Mouse (Mus musculus) intestine, postnatal 0 days (tissue): ENCODE data around the gene Ptpn6. TPM values are rescaled to one million over a fixed set of nuclear protein-coding genes. Genes with fewer than 3 reads are reported as not detected.

ENCODE experiments used
- ATAC-seq: fragments of 200-750 bp; cut with Nextera tagmentation; 2 replicates; pipeline ENCODE4 v1.8.0; 2017; ENCODE audit warnings: mild to moderate bottlenecking, moderate TSS enrichment, moderate library complexity
- H3K27ac ChIP-seq: fragments of 300-500 bp; sonication (generic); 2 replicates; pipeline ENCODE4 v1.5.1; 2014; ENCODE audit warnings: mild to moderate bottlenecking, low read depth, low read length, moderate library complexity
- H3K27me3 ChIP-seq: fragments of 300-500 bp; sonication (generic); replicated peaks from 2 replicates; pipeline ENCODE4 v1.6.1; 2014; ENCODE audit warnings: low read length, mixed read lengths; ENCODE audit not compliant: control insufficient read depth, insufficient read depth
- H3K36me3 ChIP-seq: fragments of 300-500 bp; sonication (generic); 2 replicates; pipeline ENCODE4 v1.6.1; 2014; ENCODE audit warnings: mild to moderate bottlenecking, moderate library complexity; ENCODE audit not compliant: control insufficient read depth, insufficient read depth
- H3K4me1 ChIP-seq: fragments of 300-500 bp; sonication (generic); replicated peaks from 2 replicates; pipeline ENCODE4 v1.6.1; 2014; ENCODE audit warnings: antibody characterized with exemption, low read length, mixed read lengths; ENCODE audit not compliant: control insufficient read depth, insufficient read depth
- H3K4me2 ChIP-seq: fragments of 300-500 bp; sonication (generic); replicated peaks from 2 replicates; pipeline ENCODE4 v1.6.1; 2014; ENCODE audit warnings: low read depth, mild to moderate bottlenecking, moderate library complexity
- H3K4me3 ChIP-seq: fragments of 300-500 bp; sonication (generic); 2 replicates; pipeline ENCODE4 v1.5.1; 2014; ENCODE audit warnings: low read depth, low read length
- H3K9ac ChIP-seq: fragments of 300-500 bp; sonication (generic); 2 replicates; pipeline ENCODE4 v1.6.1; 2014; ENCODE audit warnings: mild to moderate bottlenecking, low read depth, low read length
- H3K9me3 ChIP-seq: fragments of 300-500 bp; sonication (generic); 2 replicates; pipeline ENCODE4 v1.6.1; 2016; ENCODE audit warnings: mixed run types; ENCODE audit not compliant: control insufficient read depth
- CTCF ChIP-seq: sonication (generic); IDR thresholded peaks from 2 replicates; pipeline ENCODE4 v1.5.1; 2016; ENCODE audit warnings: low read depth, mild to moderate bottlenecking, control low read depth, antibody characterized with exemption, moderate library complexity
- WGBS: fragments of 180-500 bp; shearing (Covaris S2); extraction: QIAGEN DNeasy Blood & Tissue Kit; methylation state at CpG from one replicate; pipeline ENCODE4 v1.1.7; 2014; 5-methylcytosine and 5-hydroxymethylcytosine counted together
- polyA plus RNA-seq: library from polyadenylated mRNA; unstranded; fragments of >200 nt; fragmentation: Nextera tagmentation; extraction: Ambion mirVana; gene quantifications from 2 replicates; pipeline ENCODE4 v1.2.1, GENCODE M21; 2015

Gene Ptpn6
- polyA plus RNA-seq, 1 experiment from 2014 or later, result 17.4 TPM

DNA sequence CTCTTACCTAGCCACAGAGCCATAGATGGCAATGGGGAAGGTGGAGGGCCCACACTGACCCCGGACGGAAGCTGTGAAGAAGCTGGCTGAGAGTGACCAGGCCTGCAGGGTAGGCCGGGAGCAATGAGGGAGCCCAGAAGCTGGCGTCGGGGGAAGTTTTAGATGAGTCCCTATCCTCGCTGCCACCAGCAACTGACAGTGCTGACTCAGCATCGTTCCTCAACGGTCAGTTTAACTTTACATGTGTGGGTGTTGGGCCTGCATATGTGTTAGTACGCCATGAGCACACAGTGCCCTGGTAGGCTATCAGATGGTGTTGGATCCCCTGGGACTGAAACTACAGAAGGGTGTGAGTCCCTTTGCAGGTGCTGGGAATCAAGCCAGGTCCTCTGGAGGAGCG lies 14.0 kb downstream of the Ptpn6 start:
- no peak overlapping the region for H3K4me2 ChIP-seq
- no peaks in the 10 kb centered on the region for H3K4me1 ChIP-seq
- no peak for ATAC-seq
- 85% methylated on average over 10 of the region's 10 CpGs for WGBS
- H3K4me3 ChIP-seq, result no peak overlapping the region
- no peak overlapping the region for H3K9ac ChIP-seq
- no peak overlapping the region for H3K27ac ChIP-seq
- H3K9me3 ChIP-seq, result no peaks in the 10 kb centered on the region
- no peak for TF ChIP-seq CTCF
- peaks cover 5% of the 10 kb centered on the region; the same call in 1 of the 2 replicates for H3K36me3 ChIP-seq
- no peaks in the 10 kb centered on the region for H3K27me3 ChIP-seq

DNA sequence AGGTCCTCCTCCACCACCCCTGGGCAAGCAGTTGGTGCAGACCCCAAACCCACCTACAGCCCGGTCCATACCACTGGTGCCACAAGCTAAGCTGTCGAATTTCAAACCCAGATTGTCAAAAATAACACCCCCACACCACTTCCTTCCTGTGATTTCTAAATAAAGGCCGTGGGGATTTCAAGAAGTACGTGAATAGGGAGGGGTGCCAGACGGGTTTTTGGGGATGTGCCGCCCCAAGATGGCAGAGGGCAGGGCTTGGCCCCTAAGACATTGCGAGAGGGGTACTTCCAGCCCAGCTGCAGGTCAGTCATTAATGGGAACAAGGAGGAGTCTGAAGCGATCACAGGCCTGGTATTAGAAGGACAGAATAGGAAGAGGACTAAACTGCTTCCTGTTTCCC lies 15.0 kb downstream of the Ptpn6 start:
- no peaks in the 10 kb centered on the region for H3K4me1 ChIP-seq
- no peaks in the 10 kb centered on the region for H3K9me3 ChIP-seq
- H3K4me3 ChIP-seq, result no peak overlapping the region
- no peak overlapping the region for H3K27ac ChIP-seq
- ATAC-seq, result no peak
- no peak for TF ChIP-seq CTCF
- peaks cover 5% of the 10 kb centered on the region; the same call in 1 of the 2 replicates for H3K36me3 ChIP-seq
- H3K4me2 ChIP-seq, result no peak overlapping the region
- no peak overlapping the region for H3K9ac ChIP-seq
- 78% methylated on average over 8 of the region's 8 CpGs for WGBS
- H3K27me3 ChIP-seq, result no peaks in the 10 kb centered on the region

DNA sequence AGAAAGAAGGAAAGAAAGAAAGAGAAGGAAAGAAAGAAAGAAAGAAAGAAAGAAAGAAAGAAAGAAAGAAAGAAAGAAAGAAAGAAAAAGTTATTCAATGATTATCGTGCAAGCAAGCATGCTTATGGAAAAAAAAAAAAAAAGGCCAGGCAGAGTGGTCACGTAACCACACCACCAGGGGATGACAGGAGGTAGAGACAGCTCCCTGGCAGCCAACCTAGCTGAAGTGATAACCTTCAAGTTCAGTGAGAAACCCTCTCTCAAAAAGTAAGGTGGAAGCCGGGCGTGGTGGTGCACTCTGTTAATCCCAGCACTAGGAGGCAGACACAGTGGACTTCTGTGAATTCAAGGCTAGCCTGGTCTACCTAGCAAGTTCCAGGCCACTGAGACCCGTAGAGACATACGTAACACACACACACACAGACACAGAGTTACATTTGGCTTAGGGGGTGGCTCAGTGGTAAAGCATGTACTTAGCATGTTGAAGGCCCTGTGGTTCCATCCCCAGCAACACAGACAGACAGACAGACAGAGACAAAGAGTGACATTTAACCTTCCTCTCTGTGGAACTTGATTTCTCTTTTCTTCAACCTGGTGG lies 15.5 kb downstream of the Ptpn6 start:
- WGBS, result 77% methylated on average over 6 of the region's 6 CpGs
- Histone ChIP-seq H3K27me3 (no peaks in the 10 kb centered on the region), H3K27ac (no peak overlapping the region), H3K36me3 (peaks cover 5% of the 10 kb centered on the region; the same call in 1 of the 2 replicates), H3K4me2 (no peak overlapping the region), H3K9me3 (no peaks in the 10 kb centered on the region), H3K9ac (no peak overlapping the region), H3K4me1 (no peaks in the 10 kb centered on the region), H3K4me3 (no peak overlapping the region)
- no peak for ATAC-seq
- no peak for TF ChIP-seq CTCF

DNA sequence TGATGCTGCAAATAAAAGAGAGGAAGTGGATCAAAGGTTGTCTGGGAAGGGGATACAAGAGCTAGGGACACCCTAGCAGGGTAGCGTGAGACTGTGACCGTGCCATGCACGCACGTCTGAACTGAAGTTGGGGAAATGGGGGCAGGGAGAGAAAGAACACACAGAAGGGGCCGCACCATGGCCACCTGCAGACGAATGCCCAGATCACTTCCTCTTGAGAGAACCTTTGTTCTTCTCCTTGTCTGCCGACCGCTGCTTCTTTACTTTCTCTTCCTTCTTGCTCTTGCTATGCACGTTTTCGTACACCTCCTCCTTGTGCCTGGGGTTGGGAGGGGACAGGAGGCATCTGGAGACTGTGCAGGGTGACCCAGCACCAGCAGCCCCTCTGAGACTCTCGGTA lies 17.6 kb downstream of the Ptpn6 start:
- peak overlapping the region; percentile 97 for H3K27ac ChIP-seq
- WGBS, result 32% methylated on average over 11 of the region's 11 CpGs
- peak; percentile 12; the same call in 1 of the 2 replicates for ATAC-seq
- no peaks in the 10 kb centered on the region for H3K9me3 ChIP-seq
- peak overlapping the region; percentile 65 for H3K4me2 ChIP-seq
- TF ChIP-seq CTCF, result no peak
- H3K27me3 ChIP-seq, result no peaks in the 10 kb centered on the region
- H3K4me1 ChIP-seq, result no peaks in the 10 kb centered on the region
- H3K9ac ChIP-seq, result 0 out of 2 replicates have a peak overlapping the region, but pooled peaks have one; percentile 17
- peaks cover 8% of the 10 kb centered on the region for H3K36me3 ChIP-seq
- peak overlapping the region; percentile 67; the same call in 1 of the 2 replicates for H3K4me3 ChIP-seq

DNA sequence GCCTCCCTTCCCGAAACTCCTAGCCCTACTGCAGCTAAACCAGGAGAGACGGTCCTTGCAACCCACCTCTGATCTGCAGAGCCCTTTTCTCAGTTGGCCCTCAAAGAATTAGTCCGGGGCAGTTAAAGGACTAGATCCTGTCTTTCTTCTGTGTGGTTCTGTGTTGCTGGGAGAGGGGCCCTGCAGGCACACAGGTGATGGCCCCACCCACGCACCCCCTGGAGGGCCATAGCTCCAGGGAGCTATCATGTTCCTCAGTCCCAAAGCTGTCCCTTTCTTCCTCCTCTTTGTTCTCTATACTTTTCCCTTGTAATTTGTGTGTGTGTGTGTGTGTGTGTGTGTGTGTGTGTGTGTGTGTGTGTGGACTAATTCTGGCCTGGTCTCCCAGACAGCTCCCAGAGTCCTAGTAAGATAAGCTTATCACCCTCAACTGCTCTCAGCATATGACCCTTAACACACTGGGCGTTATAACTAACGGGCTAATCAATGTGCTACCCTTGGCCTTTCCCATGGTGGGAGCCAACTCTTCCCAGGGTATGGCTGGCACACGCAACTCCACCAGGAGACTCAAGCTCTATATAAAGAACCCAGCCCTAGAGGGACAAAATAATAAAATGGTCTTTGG lies 19.0 kb downstream of the Ptpn6 start:
- Histone ChIP-seq H3K36me3 (peaks cover 22% of the 10 kb centered on the region), H3K4me2 (peak overlapping the region; percentile 65), H3K27me3 (no peaks in the 10 kb centered on the region), H3K4me3 (peak overlapping the region; percentile 67), H3K9ac (peak overlapping the region; percentile 78), H3K4me1 (no peaks in the 10 kb centered on the region), H3K9me3 (no peaks in the 10 kb centered on the region), H3K27ac (peak overlapping the region; percentile 97)
- 44% methylated on average over 7 of the region's 7 CpGs for WGBS
- peak; percentile 28 for ATAC-seq
- peak; percentile 54 for TF ChIP-seq CTCF

DNA sequence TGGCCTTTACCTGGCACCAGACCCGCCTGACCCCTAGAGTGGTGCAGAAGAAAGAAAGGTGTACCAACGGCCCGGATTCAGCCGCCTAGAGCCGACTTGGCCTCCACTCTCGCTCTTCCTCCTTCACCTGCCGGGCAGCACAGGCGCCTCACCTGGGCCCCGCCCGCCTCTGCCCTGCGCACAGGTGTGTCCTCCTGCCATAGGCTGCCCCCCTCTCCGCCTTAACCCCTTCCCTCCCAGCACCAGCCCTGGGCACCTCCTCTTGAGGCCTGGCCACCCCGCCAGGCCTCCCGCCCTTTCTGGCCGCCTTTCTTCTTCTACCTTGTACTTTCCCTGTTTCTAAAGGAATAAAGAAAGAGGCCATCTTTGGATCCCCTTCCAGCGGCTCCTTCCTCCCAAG lies 19.8 kb downstream of the Ptpn6 start:
- Histone ChIP-seq H3K4me1 (no peaks in the 10 kb centered on the region), H3K36me3 (peaks cover 28% of the 10 kb centered on the region), H3K27me3 (no peaks in the 10 kb centered on the region), H3K27ac (peak overlapping the region; percentile 97), H3K9ac (peak overlapping the region; percentile 78), H3K4me3 (peak overlapping the region; percentile 67), H3K4me2 (peak overlapping the region; percentile 65), H3K9me3 (no peaks in the 10 kb centered on the region)
- WGBS, result 33% methylated on average over 15 of the region's 16 CpGs
- no peak for TF ChIP-seq CTCF
- ATAC-seq, result peak; percentile 88
